Mouse (Mus musculus) adipocyte (in vitro differentiated cells): ENCODE measurements around the gene Aqp11.

ENCODE experiments used
- DNase-seq: peaks from one replicate; pipeline ENCODE4 v3.0.0-alpha.2; 2016; ENCODE audit warnings: low spot score

Aqp11 gene

DNA sequence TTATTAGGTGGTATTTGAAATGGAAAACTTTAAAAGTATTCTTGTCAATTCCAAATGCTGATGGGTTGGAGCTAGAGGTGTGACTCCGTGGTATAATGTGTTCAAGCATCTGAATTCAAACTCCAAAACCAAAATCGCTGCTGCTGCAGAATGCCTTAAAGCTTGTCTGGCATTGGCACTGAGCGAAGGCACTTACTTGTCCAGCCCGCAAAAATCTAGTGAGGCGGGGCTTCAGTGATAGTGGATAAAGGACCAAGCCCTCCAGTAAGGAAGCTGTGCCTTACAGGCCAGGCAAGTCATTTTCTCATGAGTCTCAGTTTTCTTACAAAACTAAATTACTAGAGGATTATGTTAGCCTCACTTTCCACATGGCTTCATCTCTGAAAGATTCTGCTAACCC lies 30.3 kb downstream of the Aqp11 start:
- no peak for DNase-seq

- DNase-seq: no peak
Observed at GRCm38 (mm10) chr7:97707123-97707522, 31.0 kb downstream of the Aqp11 start.

- DNase-seq: no peak
Observed at GRCm38 (mm10) chr7:97701106-97701505, 37.0 kb downstream of the Aqp11 start.

DNA sequence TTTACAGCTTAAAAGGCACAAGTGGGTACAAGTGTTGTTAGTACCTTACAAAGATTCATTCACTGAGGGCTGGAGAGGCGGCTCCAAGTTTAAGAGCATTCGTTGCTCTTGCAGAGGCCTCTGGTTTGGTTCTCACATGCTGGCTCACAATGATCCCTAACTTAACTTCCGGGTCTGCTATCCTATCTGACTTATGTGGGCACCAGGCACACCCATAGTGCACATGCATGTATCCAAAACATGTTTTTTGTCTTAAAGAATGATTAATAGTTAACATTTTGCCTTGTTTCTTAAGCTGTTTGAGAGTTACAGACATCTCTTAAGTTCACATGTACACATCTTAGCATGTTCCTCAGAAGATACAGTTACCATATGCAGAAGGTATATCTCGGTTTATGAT lies 37.9 kb downstream of the Aqp11 start:
- DNase-seq: no peak

DNA sequence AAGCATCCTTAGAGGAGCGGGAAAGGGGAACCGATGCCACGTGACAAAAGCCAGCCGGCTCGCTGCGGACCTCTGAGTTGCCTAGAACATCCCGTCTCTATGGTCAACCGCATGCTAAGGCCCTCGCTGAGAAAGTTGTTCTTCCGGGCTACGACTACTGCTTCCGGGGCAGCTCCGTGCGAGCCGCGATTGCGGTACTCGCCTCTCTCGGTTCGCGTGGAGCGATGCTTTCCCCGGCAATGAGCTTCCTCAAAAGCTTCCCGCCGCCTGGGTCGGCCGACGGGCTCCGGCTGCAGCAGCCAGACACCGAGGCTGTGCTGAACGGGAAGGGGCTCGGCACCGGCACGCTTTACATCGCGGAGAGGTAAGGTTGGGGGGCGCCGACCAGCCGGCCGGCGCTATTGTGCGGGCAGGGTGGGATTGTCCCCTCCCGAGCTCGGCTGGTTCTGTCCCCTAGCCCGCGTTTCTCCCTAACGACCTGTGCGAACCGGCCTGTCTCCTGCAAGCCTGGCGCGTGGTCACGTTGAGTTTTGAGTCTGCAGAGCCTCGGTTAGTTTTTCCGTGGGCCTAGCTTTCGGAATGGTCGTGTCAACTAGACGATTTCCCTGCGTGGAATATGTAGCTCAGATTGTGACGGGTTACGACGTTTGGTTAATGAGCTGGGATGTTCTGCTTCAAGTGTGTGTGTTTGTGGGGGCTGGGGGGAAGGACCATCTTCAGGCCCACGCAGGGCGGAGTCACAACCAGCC lies 41.4 kb downstream of the Aqp11 start, which contains the start of gene Clns1a:
Gene Clns1a (plus strand): TSS at position 129 of the 749 bp plus-strand sequence.
- peak; percentile 86 for DNase-seq

DNA sequence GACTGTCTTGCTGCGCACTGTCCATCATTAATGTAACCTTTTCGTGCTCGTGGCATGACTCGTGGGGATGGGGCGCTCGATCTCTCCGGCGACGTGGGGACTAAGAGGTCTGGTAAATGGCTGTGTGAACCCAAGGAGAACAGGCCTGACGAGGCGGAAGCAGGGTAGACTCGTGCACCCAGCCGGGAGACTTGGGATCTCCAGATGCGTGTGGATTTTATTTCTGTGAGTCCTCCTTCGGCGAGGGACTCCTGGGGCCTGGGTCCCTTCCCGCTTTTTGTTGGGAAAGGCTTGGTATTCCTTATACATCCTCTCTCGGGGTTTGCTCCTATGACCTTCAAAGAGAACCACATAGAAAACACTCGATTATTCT lies 42.0 kb downstream of the Aqp11 start:
- DNase-seq: no peak

DNA sequence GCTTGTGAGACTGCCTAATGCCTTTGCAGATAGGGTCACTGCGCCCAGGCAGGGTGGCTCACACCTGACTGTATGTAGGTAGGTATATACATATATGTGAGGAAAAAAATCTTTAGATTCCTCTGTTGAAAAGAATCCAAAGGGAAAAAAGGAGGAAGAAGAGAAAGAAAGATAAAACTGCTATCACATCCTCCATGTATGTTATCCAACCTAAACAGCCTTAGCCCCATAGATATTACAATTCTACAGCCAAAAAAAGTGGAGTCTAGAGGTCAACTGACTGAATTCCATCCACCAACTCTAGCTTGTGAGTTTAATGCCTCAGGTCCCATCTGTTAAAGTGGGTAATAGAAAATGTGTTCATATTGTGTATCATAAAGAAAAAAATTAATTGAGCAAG lies 42.6 kb downstream of the Aqp11 start:
- no peak for DNase-seq

DNA sequence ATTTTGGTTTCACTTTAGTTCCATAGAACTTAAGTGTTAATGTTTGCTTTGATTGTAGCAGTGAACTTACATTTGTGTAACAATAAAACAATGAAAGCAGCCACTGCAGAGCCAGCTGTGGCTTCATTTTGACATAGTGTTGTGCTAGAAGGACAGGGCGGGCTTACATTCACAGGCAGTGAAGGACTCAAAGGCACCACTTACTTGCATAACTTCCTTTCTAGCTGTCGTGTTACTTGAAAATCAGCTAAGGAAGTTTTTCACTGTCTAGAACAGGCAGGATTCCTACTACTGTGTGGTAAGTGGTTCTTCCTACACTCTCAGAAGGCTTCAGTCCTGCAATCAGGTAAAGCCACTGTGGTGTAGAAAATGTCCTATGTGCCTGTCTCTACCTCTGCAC lies 50.3 kb downstream of the Aqp11 start:
- DNase-seq: no peak

- DNase-seq: peak; percentile 24
Observed at GRCm38 (mm10) chr7:97679239-97679638, 58.9 kb downstream of the Aqp11 start.
